Mouse (Mus musculus) right cerebral cortex, postnatal 10 days (tissue): Measurements from ENCODE around the gene Cnot3.

ENCODE experiments used
- DNase-seq, 2 experiments: peaks; one replicate each; pipeline ENCODE4 v3.0.0; 2021; ENCODE audit warnings: low spot score in 2 of 2

Cnot3 gene

DNA sequence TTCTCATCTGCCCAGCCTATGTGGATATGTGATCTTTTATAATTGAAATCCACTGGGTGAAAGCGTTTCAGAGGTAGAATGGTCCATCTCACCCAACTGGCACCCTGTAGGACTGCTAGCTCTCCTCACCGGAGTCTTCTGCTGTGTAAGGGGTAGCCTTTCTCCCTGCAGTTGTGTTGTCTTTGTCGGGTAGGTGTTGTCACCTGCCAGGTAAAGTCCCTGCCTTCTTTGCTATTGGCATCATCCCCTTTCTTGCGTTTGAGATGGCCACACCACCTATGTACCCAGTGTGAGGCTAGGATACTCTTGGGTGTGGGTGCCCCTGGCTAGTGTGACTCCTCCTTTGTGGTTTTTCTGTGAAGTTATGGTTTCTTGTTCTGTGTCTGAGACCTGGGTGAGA, 1.6 kb downstream of the Cnot3 start:
- DNase-seq, result no peak

GRCm38 (mm10) chr7:3656966-3657365, 11.9 kb downstream of the Cnot3 start:
- no peak for DNase-seq

- no peak for DNase-seq
Measured at GRCm38 (mm10) chr7:3658578-3658977, 13.5 kb downstream of the Cnot3 start.

DNA sequence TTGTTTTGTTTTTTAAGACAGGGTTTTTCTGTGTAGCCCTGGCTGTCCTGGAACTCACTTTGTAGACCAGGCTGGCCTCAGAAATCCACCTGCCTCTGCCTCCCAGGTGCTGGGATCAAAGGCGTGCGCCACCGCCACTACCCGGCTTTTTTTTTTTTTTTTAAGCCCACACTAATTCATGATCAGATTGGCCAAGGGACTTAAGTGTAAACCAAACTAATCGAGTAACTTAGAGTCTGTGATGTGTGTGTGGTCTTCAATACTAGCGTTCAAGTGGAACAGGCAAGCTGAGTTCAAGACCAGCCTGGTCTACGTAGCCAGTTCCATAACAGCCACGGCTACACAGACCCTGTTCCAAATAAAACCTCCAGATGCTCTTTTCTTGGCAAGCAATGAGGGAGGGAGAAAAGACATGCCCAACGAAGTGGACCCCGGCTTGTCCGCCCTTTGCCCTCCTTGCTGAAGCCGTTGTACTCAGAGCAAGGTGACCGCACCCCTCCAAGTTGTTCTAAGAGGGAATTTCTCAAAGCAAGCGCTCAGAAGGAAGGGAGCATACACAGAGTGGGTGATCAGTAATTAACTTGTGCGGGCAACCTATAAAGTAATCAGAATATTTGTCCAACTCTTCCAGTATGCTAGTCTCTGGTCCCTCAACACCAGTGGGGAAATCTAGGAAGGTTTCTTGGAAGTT, 19.6 kb downstream of the Cnot3 start:
- DNase-seq, result no peak

DNA sequence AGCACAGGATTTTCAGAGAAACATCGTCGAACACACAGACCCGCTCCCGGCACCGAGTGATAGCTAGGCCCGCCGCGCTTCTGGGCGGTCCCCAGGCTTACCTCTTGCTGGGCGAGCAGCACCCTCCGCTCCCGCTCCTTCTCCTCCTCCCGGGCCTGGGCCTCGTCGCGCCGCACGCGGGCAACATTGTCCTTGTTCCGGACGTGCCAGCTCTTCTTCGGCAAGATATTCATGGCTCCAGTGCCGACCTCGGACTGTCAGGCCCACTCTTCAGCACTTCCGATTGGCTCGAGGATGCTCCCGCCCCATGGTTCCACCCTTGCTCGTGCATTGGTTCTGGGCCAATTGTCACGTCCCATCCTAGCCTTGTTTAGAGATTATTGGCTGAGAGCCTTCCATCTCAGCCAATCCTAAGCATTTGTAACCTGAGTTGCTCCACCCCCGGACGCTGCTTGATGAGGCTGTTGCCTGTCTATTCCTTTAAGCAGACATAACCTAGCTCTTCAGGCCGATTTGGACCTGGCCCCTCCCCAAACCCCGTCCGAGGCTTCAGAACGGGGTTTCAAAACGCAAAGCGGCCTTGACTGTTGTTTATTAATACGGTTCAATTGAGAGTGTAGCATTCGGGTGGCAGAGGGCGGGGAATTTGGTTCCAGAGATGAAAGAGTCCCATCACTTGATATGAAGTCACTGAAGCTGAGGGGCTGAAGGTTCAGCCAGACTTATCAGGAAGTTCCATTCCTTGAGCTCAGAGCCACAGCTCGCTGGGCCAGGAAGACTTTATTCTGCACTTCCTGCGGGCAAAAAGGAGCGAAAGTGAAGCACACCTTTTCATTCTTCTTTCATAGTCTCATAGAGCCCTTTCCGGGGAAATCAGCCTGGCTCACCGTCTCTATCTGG, 20.4 kb downstream of the Cnot3 start, which contains the start of gene Leng1:
TSS of gene Leng1 (minus strand) at position 626 of the 900 bp plus-strand sequence.
- DNase-seq, result peak; percentile 98 to 99

DNA sequence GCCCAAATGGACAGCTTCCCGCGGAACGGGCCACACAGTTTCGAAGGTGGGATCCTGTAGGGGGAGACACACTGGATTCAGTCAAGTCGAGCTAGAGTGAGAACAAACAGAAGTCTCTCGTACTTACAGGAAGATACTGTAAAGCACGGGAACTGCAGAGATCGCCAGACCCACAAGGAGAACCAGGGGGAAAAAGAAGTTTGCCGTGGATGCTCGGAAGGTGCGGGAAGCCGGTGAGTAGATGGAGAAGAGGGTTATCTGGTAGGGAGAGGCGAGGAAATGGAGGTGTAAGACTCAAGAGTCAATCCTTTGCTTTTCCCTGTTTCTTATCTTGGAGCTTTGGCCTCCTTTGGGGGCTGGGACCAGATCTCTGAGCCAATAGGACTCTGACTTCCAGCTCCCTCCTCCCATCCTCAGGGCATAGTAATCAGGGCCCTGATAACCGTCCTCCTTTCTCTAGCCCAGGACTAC, 21.9 kb downstream of the Cnot3 start:
- no peak for DNase-seq

- peak; percentile 82 to 90 for DNase-seq
Measured at GRCm38 (mm10) chr7:3674507-3675227, 29.6 kb downstream of the Cnot3 start.

- no peak for DNase-seq
Measured at GRCm38 (mm10) chr7:3675228-3675548, 30.1 kb downstream of the Cnot3 start.

- DNase-seq, result no peak
Measured at GRCm38 (mm10) chr7:3676371-3676770, 31.3 kb downstream of the Cnot3 start.

GRCm38 (mm10) chr7:3677342-3677741, 32.3 kb downstream of the Cnot3 start, which contains the start of gene Tmc4:
TSS of gene Tmc4 (minus strand) at chr7:3677553.
- DNase-seq, result no peak

- peak in 1 of 2 experiments; percentile 58 for DNase-seq
Measured at GRCm38 (mm10) chr7:3683908-3684550, 39.0 kb downstream of the Cnot3 start.

DNA sequence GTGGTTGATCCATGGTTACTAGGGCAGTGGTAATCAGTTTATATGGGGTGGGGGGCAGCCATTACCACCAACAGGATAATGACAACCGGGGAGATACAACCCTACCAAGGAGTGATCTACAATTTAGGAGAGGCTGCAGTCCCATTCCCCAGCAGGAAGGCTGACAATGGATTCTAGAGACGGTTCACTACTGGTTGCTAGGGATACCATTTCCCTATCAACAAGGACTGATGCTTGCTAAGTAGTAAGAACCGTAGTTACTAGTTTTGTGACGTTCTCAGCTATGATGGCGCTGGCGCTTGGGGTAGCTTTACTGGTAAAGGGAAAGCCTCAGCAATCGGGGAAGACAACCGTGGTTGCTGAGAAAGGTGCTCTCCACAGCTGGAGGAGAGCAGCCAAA, 39.6 kb downstream of the Cnot3 start:
- no peak for DNase-seq

DNA sequence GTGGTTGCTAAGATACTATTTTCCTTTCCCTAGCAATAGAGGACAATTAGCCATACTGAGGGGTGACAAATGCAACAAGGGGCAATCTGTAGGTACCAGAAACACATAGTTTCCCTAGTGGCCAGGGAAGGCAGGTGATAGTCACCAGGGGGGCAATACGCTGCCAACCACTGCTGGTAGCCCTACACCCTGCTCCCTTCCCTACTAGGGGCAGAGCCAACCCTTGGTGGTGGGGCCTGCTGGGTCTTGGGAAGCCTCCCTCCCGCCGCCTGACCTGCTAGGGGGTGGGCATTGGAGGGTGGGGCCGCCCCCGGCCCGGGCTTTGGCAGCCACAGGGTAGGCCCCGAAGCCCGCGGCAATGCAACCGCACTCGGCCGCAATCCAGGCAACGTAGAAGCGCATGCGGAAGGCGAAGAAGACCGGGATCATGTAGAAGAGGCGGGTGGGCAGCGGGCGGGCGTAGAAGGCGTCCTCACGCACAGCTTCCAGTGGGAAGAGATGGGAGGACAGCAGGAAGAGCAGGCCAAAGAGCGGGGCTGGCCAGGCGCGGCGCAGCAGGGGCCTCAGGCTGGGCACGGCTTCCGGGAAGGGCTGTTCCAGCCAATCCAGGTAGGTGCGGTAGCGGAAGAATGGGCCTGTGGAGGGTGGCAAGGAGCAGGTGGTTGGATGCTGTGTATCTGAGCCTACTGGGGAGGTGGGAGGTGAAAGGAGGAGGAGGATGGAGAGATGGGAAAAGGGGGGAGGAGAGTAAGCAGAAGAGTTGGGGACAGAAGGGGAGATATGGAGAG, 40.5 kb downstream of the Cnot3 start:
- no peak for DNase-seq

- DNase-seq, result no peak
Measured at GRCm38 (mm10) chr7:3691919-3692318, 46.9 kb downstream of the Cnot3 start.

DNA sequence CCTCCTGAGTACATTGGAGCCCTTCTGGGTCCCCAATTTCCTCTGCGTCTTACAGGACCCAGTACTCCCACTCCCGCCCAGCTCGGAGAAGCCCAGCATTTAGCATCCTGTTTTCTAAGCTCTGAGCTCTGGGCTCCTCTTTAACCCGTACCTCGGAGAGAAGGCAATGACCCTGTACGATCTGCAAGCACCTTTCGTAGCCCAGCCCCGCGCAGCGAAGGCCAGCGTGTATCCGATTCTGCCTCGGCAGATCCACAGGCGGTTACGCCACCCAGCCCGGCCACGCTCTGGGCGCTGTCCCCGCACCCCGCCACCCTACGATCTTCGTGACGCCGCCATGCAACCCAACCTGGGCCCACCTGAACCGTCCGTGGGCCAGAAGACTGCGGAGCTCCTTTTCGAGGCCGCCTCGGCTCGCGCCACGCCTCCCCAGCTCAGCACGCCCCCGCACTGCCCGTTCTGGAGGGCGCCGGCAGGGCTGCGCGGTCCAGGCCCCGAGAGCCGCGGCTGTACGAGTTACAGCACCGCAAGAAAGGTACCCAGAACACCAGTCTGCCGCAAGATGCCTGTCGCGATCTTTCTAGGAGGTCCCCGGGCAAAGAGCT, 47.4 kb downstream of the Cnot3 start, which contains the start of gene Tsen34:
TSS of gene Tsen34 (plus strand) at position 482 of the 605 bp plus-strand sequence.
- DNase-seq, result no peak

DNA sequence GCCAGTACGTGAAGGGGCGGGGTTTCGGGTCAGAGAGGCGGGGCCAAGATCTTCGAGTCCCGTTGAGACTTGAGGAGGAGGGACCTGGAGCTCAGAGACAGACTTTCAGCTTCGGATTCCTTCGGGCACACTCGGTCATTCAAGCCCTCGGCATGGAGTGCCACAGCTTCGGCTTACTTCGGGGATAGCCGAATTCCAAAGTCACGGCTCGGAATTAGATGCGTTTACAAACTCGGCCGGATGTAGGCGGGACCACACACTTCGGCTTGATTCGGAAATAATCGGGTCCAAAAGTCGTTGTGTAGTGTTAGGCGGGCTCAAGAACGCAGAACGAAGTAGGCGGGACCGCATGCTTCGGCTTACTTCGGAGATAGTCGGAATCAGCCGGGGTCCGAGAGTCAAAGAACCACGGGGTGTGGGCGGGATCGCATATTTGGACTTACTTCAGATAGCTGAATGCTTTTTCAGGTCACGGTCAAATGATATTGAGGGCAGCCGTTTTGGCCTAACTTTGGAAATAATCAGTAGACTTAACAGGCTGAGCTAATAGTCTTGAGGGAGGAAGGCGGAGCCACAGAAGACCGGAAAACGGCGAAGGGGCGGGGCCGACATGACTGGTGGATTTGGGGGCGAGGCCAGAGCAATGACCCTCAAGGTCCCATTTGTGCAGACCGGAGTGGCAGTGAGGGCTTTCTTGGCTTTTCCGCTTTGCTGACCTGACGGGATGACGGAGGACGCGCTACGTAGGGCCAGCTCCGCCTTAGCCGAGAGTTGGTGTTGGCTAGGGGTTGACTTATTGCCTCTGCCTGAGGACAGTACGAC, 48.1 kb downstream of the Cnot3 start, which contains the start of gene Mboat7:
TSS of gene Mboat7 (minus strand) at position 537 of the 822 bp plus-strand sequence.
- DNase-seq, result peak; percentile 99

DNA sequence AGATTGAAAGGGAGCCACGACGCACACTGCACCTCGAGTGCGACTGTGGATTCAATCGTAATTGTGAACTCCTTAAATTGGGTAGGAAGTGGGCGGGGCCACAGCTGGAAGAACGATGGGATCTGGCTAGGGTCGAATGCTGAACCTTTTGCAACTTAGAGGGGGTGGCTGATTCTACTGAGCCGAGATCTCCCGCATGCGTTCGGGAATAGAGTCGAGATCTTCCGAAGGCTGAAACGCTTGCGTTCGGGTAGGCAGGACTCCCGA, 48.7 kb downstream of the Cnot3 start:
- no peak for DNase-seq

- peak; percentile 79 to 88 for DNase-seq
Measured at GRCm38 (mm10) chr7:3694076-3694948, 49.2 kb downstream of the Cnot3 start.

DNA sequence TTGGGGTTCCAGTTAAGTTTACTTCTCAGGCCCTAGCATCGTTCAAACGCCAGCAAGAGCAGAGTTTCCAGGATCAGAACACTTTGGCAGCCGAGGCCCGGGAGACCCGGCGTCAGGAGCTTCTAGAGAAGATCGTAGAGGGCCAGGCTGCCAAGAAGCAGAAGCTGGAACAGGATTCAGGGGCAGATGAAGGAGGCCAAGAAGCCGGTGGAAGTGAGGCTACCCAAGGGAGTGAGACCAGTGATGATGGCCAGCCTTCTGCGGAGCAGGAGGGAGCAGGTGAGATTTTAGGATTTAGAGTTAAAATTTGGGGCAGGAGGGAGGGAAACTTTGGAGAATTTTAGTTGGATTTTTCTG, 49.9 kb downstream of the Cnot3 start:
- peak in 1 of 2 experiments; percentile 49 for DNase-seq
